Mouse (Mus musculus) kidney, adult 18-20 months (tissue): ENCODE results near the gene Slc5a8.
A peak's percentile ranks its signal among the peaks of the same experiment; 100 is the strongest.

ENCODE experiments used
- DNase-seq: peaks from one replicate; pipeline ENCODE4 v3.0.0; 2021

Gene Slc5a8

GRCm38 (mm10) chr10:88885632-88886090 lies at the start of gene Slc5a8:
TSS of gene Slc5a8 (plus strand) at chr10:88885992.
- DNase-seq: peak; percentile 80

- no peak for DNase-seq
Observed at GRCm38 (mm10) chr10:88848876-88849476, 36.8 kb upstream of the Slc5a8 start.

- DNase-seq: no peak
Observed at GRCm38 (mm10) chr10:88849976-88850375, 35.8 kb upstream of the Slc5a8 start.

- peak; percentile 50 for DNase-seq
Observed at GRCm38 (mm10) chr10:88853326-88853725, 32.5 kb upstream of the Slc5a8 start.

GRCm38 (mm10) chr10:88860911-88861310 lies 24.9 kb upstream of the Slc5a8 start:
- no peak for DNase-seq

GRCm38 (mm10) chr10:88861416-88861815 lies 24.4 kb upstream of the Slc5a8 start:
- DNase-seq: no peak

- DNase-seq: no peak
Observed at GRCm38 (mm10) chr10:88862293-88862692, 23.5 kb upstream of the Slc5a8 start.

- no peak for DNase-seq
Observed at GRCm38 (mm10) chr10:88866017-88866416, 19.8 kb upstream of the Slc5a8 start.

- no peak for DNase-seq
Observed at GRCm38 (mm10) chr10:88874870-88875269, 10.9 kb upstream of the Slc5a8 start.

- DNase-seq: no peak
Observed at GRCm38 (mm10) chr10:88877421-88877820, 8.4 kb upstream of the Slc5a8 start.

GRCm38 (mm10) chr10:88883721-88884120 lies 2.1 kb upstream of the Slc5a8 start:
- DNase-seq: no peak

- DNase-seq: no peak
Observed at GRCm38 (mm10) chr10:88884836-88885235, 956 bp upstream of the Slc5a8 start.

GRCm38 (mm10) chr10:88886114-88886513 lies 322 bp downstream of the Slc5a8 start:
- peak; percentile 27 for DNase-seq

GRCm38 (mm10) chr10:88888376-88888775 lies 2.6 kb downstream of the Slc5a8 start:
- DNase-seq: no peak

- no peak for DNase-seq
Observed at GRCm38 (mm10) chr10:88891410-88891809, 5.6 kb downstream of the Slc5a8 start.

GRCm38 (mm10) chr10:88892560-88893087 lies 6.8 kb downstream of the Slc5a8 start:
- DNase-seq: no peak

- DNase-seq: no peak
Observed at GRCm38 (mm10) chr10:88897032-88897431, 11.2 kb downstream of the Slc5a8 start.

GRCm38 (mm10) chr10:88949649-88950296 lies 64.0 kb downstream of the Slc5a8 start:
- no peak for DNase-seq

GRCm38 (mm10) chr10:88950297-88950653 lies 64.5 kb downstream of the Slc5a8 start:
- no peak for DNase-seq

GRCm38 (mm10) chr10:88960791-88961190 lies 75.0 kb downstream of the Slc5a8 start:
- no peak for DNase-seq

- no peak for DNase-seq
Observed at GRCm38 (mm10) chr10:88968586-88968985, 82.8 kb downstream of the Slc5a8 start.

- no peak for DNase-seq
Observed at GRCm38 (mm10) chr10:88970951-88971725, 85.3 kb downstream of the Slc5a8 start.

- DNase-seq: no peak
Observed at GRCm38 (mm10) chr10:88978932-88979331, 93.1 kb downstream of the Slc5a8 start.
